Mouse (Mus musculus): ENCODE data around the gene Nrp2.

DNA sequence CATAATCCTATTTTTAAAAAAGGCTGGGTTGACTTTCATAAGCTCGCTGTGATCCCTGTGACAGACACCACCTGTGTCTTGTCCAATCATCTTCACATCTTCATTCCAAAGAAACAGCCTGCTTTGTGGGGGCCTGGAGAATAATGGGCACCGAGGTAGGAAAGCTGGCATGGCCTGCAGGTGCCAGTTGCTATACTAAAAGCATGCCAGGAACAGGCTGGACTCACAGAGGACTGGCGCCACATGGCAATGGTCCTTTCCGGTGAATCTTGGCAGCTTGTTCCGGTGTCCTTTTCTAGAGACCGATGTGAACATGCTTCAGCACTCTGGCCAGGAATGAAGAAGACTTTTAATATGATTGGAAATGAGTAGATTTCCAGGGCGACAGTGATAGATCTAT is 108.1 kb downstream of the Nrp2 start:
- no peak for TF ChIP-seq CTCF (IDR thresholded peaks at IDR 0.05; ENCODE audit: low read depth, low read length)
- TF ChIP-seq POLR2A (IDR thresholded peaks at IDR 0.05; ENCODE audit: insufficient read depth, low read length), result no peak
